Mouse (Mus musculus) ES-Bruce4 (cell line): ENCODE results near the gene Gba.

Source experiments
- CTCF ChIP-seq: IDR thresholded peaks from one replicate; pipeline ENCODE4 v1.8.1; 2011; ENCODE audit warnings: low read depth, low read length
- POLR2A ChIP-seq: IDR thresholded peaks from one replicate; pipeline ENCODE4 v1.8.1; 2011; ENCODE audit warnings: low read length; ENCODE audit not compliant: insufficient read depth

- TF ChIP-seq CTCF (no peak), POLR2A (no peak)
Measured at GRCm38 (mm10) chr3:89256177-89256576, 53.4 kb downstream of the Gba start.
